Mouse (Mus musculus) erythroblast, adult 5-6 weeks (primary cell): ENCODE data around the gene Syn3. TPM values are rescaled to one million over a fixed set of nuclear protein-coding genes. Genes with fewer than 3 reads are reported as not detected.

ENCODE experiments used
- ATAC-seq: replicated peaks from 2 replicates; pipeline ENCODE4 v1.8.0; 2016; ENCODE audit warnings: moderate number of reproducible peaks, mild to moderate bottlenecking, moderate TSS enrichment, inconsistent platforms; ENCODE audit not compliant: poor library complexity, low FRiP score, severe bottlenecking
- total RNA-seq, 2 experiments: library from RNA; stranded (forward) in 1 of 2; stranded (reverse) in 1 of 2; fragments of 150-400 nt in 1 of 2; fragments of 200-764, 138-1000 nt in 1 of 2; gene quantifications; 2 replicates each; pipeline versions ENCODE4 v1.2.3 to v1.2.4; 2015 to 2017; ENCODE audit warnings: low replicate concordance in 2 of 2

Gene Syn3
- total RNA-seq, 2 experiments from 2014 or later = 0.77 TPM; not detected in 1

GRCm38 (mm10) chr10:86323275-86323994 lies 175.3 kb downstream of the Syn3 start:
- ATAC-seq = no peak

GRCm38 (mm10) chr10:86322006-86322405 lies 176.7 kb downstream of the Syn3 start:
- ATAC-seq = no peak

GRCm38 (mm10) chr10:86321194-86321593 lies 177.5 kb downstream of the Syn3 start:
- ATAC-seq = no peak

GRCm38 (mm10) chr10:86320204-86320603 lies 178.5 kb downstream of the Syn3 start:
- ATAC-seq = no peak

- no peak for ATAC-seq
Measured at GRCm38 (mm10) chr10:86319526-86319925, 179.2 kb downstream of the Syn3 start.

GRCm38 (mm10) chr10:86318552-86319140 lies 180.1 kb downstream of the Syn3 start:
- no peak for ATAC-seq

- ATAC-seq = no peak
Measured at GRCm38 (mm10) chr10:86317633-86318032, 181.1 kb downstream of the Syn3 start.

GRCm38 (mm10) chr10:86315513-86315912 lies 183.2 kb downstream of the Syn3 start:
- no peak for ATAC-seq

- ATAC-seq = no peak
Measured at GRCm38 (mm10) chr10:86313448-86313847, 185.2 kb downstream of the Syn3 start.

GRCm38 (mm10) chr10:86312976-86313375 lies 185.7 kb downstream of the Syn3 start:
- ATAC-seq = no peak

GRCm38 (mm10) chr10:86310527-86310926 lies 188.2 kb downstream of the Syn3 start:
- ATAC-seq = no peak

GRCm38 (mm10) chr10:86307235-86307634 lies 191.5 kb downstream of the Syn3 start:
- no peak for ATAC-seq

GRCm38 (mm10) chr10:86304583-86304982 lies 194.1 kb downstream of the Syn3 start:
- ATAC-seq = no peak

- no peak for ATAC-seq
Measured at GRCm38 (mm10) chr10:86303495-86303876, 195.2 kb downstream of the Syn3 start.

- no peak for ATAC-seq
Measured at GRCm38 (mm10) chr10:86302761-86303494, 195.8 kb downstream of the Syn3 start.

GRCm38 (mm10) chr10:86302318-86302648 lies 196.4 kb downstream of the Syn3 start:
- ATAC-seq = no peak

- no peak for ATAC-seq
Measured at GRCm38 (mm10) chr10:86301593-86302317, 196.9 kb downstream of the Syn3 start.

GRCm38 (mm10) chr10:86301117-86301490 lies 197.6 kb downstream of the Syn3 start:
- ATAC-seq = no peak

- ATAC-seq = no peak
Measured at GRCm38 (mm10) chr10:86300293-86301116, 198.2 kb downstream of the Syn3 start, which contains the start of gene Timp3. Timp3 (plus strand) TSS chr10:86300372.

GRCm38 (mm10) chr10:86299795-86300194 lies 198.9 kb downstream of the Syn3 start:
- no peak for ATAC-seq
